Mouse (Mus musculus): ENCODE results near the gene 2210407C18Rik. TPM values are rescaled to one million over a fixed set of nuclear protein-coding genes. Genes with fewer than 3 reads are reported as not detected.

Gene 2210407C18Rik
- not detected in 2 replicates for polyA plus RNA-seq (2015; fragmentation: Nextera tagmentation; extraction: Ambion mirVana)

DNA sequence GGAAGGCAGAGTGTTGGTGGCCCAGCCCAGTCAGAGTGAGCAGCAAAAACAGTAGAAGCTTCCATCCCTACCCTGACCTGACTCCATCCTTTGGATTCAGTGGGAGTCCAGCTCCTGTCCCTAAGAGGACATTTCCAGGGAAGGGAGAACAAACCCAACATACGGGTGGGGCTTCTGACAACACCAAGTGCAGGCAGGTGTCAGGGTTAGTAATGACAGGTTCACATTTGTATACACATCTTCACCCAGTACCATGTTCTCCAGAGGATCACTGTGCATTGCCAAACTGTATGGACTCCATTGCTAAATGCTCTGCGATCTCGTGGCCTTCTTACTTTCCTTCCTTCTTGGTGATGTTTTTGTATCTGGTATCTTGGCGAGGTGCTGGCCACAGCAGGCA is at the start of gene 2210407C18Rik:
Gene 2210407C18Rik (minus strand): TSS at position 101 of the 400 bp plus-strand sequence.
- no peak within 1 kb of the TSS for H3K9ac ChIP-seq
- H3K4me2 ChIP-seq, result no peak within 1 kb of the TSS
- WGBS, result 81% methylated on average over 4 of the region's 4 CpGs
- no peaks in the 10 kb centered on the region for H3K4me1 ChIP-seq
- H3K27me3 ChIP-seq, result no peaks in the 10 kb centered on the region
- H3K9me3 ChIP-seq, result no peaks in the 10 kb centered on the region
- no peak within 1 kb of the TSS for H3K4me3 ChIP-seq
- H3K27ac ChIP-seq, result no peak within 1 kb of the TSS
- ATAC-seq (ENCODE audit: borderline replicate concordance, extremely low read depth, low FRiP score, low TSS enrichment), result no peak
- no peaks in the 10 kb centered on the region for H3K36me3 ChIP-seq

DNA sequence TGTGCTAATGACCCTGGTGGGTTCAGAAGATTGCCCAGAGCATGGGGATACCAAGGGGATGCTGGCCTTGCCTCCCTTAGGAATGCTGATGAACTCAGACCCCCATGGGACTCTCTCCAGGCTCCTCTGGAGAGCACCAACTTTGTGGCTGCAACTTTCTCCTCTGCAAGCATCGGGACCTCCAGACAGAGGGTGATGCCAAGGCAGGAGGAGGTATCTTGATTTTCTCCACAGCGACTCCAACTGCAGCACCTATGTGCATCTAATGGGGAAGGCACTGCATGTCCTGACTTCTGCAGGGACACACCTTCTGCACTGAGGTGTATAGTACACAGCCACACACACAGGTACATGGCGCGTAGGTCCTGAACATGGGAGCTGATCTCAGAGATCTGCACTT is 42.7 kb upstream of the 2210407C18Rik start, which contains the start of gene Olfr322:
Gene Olfr322 (plus strand): TSS at position 187 of the 400 bp plus-strand sequence.
- ATAC-seq (ENCODE audit: borderline replicate concordance, extremely low read depth, low FRiP score, low TSS enrichment), result no peak
- WGBS, result 82% methylated on average over 4 of the region's 4 CpGs

DNA sequence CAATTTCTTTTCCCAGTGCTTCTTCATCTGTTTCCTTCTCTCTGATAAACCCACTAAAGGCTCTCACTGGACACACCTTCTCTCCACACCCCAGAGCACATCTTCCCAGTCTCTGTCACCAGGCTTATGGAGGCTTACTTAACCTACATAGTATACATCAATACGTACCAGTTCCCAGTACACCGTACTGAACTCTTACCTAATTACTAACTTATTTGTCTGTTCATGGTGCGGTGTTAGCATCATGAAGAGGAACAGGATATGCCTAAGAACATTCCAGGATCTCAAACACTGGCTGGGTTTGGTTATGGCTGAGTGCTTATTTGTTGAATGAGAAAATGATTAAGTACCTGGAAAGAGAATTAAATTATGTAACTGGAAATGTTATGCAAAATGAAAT is 39.3 kb upstream of the 2210407C18Rik start:
- ATAC-seq (ENCODE audit: borderline replicate concordance, extremely low read depth, low FRiP score, low TSS enrichment), result no peak
- no peak overlapping the region for H3K9ac ChIP-seq
- H3K4me3 ChIP-seq, result no peak overlapping the region

More for the DNA sequence above, 42.7 kb upstream of the 2210407C18Rik start, which contains the start of gene Olfr322:
- H3K27me3 ChIP-seq, result no peaks in the 10 kb centered on the region
- H3K4me1 ChIP-seq, result no peaks in the 10 kb centered on the region
- no peaks in the 10 kb centered on the region for H3K36me3 ChIP-seq
- H3K9me3 ChIP-seq, result no peaks in the 10 kb centered on the region
- H3K27ac ChIP-seq, result no peak within 1 kb of the TSS
- no peak within 1 kb of the TSS for H3K4me2 ChIP-seq
- no peak within 1 kb of the TSS for H3K9ac ChIP-seq
- no peak within 1 kb of the TSS for H3K4me3 ChIP-seq

DNA sequence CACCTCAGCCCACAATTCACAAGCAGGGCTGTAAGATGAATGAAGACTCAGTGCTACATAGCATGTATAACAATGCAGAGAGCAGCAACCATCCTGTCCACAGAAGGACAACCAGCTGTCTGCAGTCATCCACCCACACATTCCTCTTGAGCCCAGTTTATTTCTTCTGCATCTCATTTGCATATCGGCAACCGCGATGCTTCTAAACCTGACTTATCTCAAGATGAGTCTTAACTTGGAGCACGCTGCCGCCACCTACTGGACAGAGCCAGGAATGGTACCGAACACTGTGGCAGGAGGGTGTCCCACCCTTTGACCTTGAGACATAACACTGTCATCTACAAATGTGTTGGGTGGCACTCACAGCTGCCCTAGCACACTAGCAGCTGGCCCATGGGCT is 27.5 kb upstream of the 2210407C18Rik start:
- Histone ChIP-seq H3K36me3 (no peaks in the 10 kb centered on the region), H3K4me3 (no peak overlapping the region), H3K27ac (no peak overlapping the region), H3K9me3 (no peaks in the 10 kb centered on the region), H3K4me1 (peaks cover 7% of the 10 kb centered on the region; the same call in 1 of the 2 replicates), H3K4me2 (no peak overlapping the region), H3K27me3 (peaks cover 33% of the 10 kb centered on the region), H3K9ac (no peak overlapping the region)
- WGBS, result 32% methylated on average over 6 of the region's 6 CpGs
- no peak for ATAC-seq (ENCODE audit: borderline replicate concordance, extremely low read depth, low FRiP score, low TSS enrichment)

More for the DNA sequence above, 39.3 kb upstream of the 2210407C18Rik start:
- Histone ChIP-seq H3K36me3 (no peaks in the 10 kb centered on the region), H3K4me2 (no peak overlapping the region), H3K27ac (no peak overlapping the region), H3K9me3 (no peaks in the 10 kb centered on the region), H3K4me1 (no peaks in the 10 kb centered on the region), H3K27me3 (no peaks in the 10 kb centered on the region)
- WGBS, result 88% methylated on average over 3 of the region's 3 CpGs

DNA sequence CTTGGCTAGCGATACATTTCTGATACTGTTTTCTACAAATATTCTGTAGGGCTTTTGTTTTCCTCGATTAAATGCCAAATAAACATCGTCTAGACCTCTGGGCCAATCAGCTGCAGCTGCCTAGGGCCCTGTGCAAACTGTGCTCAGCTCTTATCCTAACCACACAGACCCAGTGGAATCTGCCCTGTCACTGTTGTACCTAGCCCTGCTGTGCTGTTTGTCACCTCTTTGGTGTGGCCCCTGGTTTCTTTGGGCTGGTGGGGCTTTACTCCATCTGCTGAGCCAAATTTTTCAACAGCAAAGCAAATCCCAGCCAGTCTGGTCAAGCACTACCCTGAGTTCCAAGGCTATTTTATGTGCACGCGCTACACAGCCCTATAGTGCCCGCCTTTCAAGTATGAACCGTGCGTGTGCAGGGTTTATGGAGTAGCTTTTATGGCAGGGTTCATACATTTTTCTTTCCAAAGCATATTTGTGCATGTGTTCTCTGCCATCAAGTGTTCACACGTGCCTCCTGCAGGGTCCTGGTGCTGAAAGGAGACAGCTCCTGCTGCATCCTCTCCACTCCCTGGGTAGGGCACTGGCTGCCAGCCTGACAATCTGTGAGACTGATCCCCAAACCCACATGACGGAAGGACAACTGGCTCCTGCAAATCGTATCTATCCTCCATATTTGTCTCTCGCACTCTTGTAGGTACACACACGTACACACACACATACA is 25.9 kb upstream of the 2210407C18Rik start:
- peak; percentile 73; the same call in 1 of the 2 replicates for ATAC-seq (ENCODE audit: borderline replicate concordance, extremely low read depth, low FRiP score, low TSS enrichment)
- Histone ChIP-seq H3K4me1 (peaks cover 7% of the 10 kb centered on the region; the same call in 1 of the 2 replicates), H3K9me3 (no peaks in the 10 kb centered on the region), H3K9ac (no peak overlapping the region), H3K27ac (no peak overlapping the region), H3K4me3 (no peak overlapping the region), H3K36me3 (no peaks in the 10 kb centered on the region), H3K4me2 (no peak overlapping the region), H3K27me3 (peaks cover 35% of the 10 kb centered on the region)
- WGBS, result 71% methylated on average over 13 of the region's 13 CpGs

DNA sequence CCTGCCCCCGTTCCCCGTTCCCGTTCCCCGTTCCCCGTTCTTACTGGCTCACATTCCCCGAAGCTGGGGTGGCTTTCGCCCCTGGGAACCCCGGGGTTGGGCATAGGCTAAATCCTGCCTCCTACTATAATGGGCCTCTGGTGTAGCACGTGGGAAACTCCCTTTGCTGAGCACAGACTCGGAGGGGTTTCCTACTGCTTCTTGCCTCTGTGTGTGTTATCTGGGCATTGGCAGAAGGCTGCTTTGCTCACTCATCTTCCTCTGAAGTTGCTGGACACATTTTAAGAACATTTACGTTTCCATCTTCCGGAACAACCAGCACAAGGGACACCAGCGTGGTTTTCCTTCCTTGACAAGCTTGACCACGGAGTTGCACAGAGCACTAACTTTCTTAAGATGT is 25.2 kb upstream of the 2210407C18Rik start:
- Histone ChIP-seq H3K27ac (no peak overlapping the region), H3K4me1 (peaks cover 7% of the 10 kb centered on the region; the same call in 1 of the 2 replicates), H3K4me3 (0 out of 2 replicates have a peak overlapping the region, but pooled peaks have one; percentile 20), H3K36me3 (no peaks in the 10 kb centered on the region), H3K4me2 (peak overlapping the region; percentile 53), H3K9ac (no peak overlapping the region), H3K9me3 (no peaks in the 10 kb centered on the region), H3K27me3 (peaks cover 35% of the 10 kb centered on the region)
- 27% methylated on average over 14 of the region's 14 CpGs for WGBS
- ATAC-seq (ENCODE audit: borderline replicate concordance, extremely low read depth, low FRiP score, low TSS enrichment), result no peak

DNA sequence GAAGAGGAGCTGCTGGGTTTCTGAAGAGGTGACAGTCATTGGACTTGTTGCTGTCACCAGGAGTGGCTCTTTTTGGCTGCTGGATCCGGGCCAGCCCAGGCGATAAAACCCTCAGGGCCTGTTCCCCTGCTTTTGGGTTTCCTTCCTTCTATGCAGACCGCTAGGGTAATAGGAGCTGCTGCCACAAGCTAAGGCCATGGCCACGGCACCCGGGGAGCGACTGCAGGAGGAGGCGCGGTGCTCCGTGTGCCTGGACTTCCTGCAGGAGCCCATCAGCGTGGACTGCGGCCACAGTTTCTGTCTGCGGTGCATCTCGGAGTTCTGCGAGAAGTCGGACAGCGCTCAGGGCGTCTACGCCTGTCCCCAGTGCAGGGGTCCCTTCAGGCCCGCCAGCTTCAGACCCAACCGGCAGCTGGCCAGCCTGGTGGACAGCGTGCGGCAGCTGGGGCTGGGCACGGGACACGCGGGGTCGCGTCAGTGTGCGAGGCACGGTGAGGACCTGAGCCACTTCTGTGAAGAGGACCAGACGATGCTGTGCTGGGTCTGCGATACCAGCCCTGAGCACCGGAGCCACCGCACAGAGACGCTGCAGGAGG is 24.5 kb upstream of the 2210407C18Rik start, which contains the start of gene Trim58:
Gene Trim58 (plus strand): TSS at position 194 of the 596 bp plus-strand sequence.
- Histone ChIP-seq H3K4me1 (peaks cover 7% of the 10 kb centered on the region; the same call in 1 of the 2 replicates), H3K36me3 (no peaks in the 10 kb centered on the region), H3K27me3 (peaks cover 35% of the 10 kb centered on the region), H3K4me2 (peak within 1 kb of the TSS; percentile 53), H3K4me3 (peak within 1 kb of the TSS; percentile 20), H3K9me3 (no peaks in the 10 kb centered on the region), H3K27ac (no peak within 1 kb of the TSS), H3K9ac (peak within 1 kb of the TSS; percentile 14; the same call in 1 of the 2 replicates)
- peak; percentile 57; the same call in 1 of the 2 replicates for ATAC-seq (ENCODE audit: borderline replicate concordance, extremely low read depth, low FRiP score, low TSS enrichment)
- WGBS, result 3% methylated on average over 34 of the region's 34 CpGs

DNA sequence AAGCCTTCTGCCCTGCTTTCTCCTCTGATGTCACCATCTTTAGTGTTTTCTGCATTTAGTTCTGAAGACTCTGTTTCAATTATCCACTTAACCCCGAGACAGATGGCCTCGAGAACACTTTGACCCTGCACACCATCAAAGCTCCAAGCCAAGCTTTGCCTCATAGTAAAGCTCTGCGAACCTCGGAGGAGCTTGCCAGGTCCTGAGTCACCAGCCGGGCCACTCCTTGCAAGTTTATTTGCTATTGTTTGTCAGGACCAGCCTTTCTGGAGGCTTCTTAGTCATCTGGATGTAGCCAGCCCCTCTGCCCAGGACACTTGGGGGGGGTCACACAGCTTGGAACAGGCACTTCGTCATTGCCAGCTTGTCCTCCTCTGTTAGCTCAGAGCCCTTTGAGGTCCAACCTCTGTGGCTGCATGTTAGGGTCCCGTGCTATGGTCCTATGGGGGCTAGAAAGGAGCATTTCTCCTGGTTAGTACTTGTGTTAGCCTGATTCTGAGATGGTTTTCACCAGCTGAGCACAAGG is 22.4 kb upstream of the 2210407C18Rik start:
- Histone ChIP-seq H3K9ac (no peak overlapping the region), H3K36me3 (no peaks in the 10 kb centered on the region), H3K27ac (no peak overlapping the region), H3K4me2 (no peak overlapping the region), H3K27me3 (peaks cover 35% of the 10 kb centered on the region), H3K4me1 (peaks cover 7% of the 10 kb centered on the region; the same call in 1 of the 2 replicates), H3K4me3 (no peak overlapping the region), H3K9me3 (no peaks in the 10 kb centered on the region)
- no peak for ATAC-seq (ENCODE audit: borderline replicate concordance, extremely low read depth, low FRiP score, low TSS enrichment)
- 49% methylated on average over 7 of the region's 7 CpGs for WGBS

DNA sequence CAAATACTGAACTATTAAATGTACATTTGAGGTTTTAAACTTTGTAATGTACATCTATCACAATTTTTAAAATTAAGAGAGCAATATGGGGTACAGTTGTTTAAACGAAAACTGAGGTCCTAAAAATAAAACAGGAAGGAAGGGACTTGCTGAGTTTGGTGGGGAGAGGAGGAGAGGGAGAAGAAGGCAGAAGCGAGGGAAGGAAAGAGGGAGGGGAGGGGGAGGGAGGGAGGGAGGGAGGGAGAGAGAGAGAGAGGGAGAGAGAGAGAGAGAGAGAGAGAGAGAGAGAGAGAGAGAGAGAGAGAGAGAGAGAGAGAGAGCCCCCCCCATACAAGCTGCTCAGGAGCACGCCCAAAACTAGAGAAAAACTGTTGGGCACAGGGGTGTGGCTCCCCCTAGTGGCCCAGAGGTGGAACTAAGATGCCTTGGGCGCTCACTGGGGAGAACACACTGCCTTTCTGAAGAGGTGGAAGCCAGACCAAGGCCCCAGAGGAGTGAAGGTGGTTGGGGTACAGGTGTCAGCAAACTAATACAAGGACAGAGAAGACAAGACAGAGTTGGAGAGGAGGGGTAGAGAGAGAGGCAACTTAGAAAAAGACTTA is 20.6 kb upstream of the 2210407C18Rik start:
- ATAC-seq (ENCODE audit: borderline replicate concordance, extremely low read depth, low FRiP score, low TSS enrichment), result no peak
- no peak overlapping the region for H3K9ac ChIP-seq
- no peak overlapping the region for H3K4me3 ChIP-seq
- H3K4me1 ChIP-seq, result peaks cover 7% of the 10 kb centered on the region; the same call in 1 of the 2 replicates
- no peak overlapping the region for H3K4me2 ChIP-seq
- no peak overlapping the region for H3K27ac ChIP-seq
- 9% methylated on average over 2 of the region's 4 CpGs for WGBS
- H3K27me3 ChIP-seq, result peaks cover 28% of the 10 kb centered on the region
- no peaks in the 10 kb centered on the region for H3K9me3 ChIP-seq
- no peaks in the 10 kb centered on the region for H3K36me3 ChIP-seq

DNA sequence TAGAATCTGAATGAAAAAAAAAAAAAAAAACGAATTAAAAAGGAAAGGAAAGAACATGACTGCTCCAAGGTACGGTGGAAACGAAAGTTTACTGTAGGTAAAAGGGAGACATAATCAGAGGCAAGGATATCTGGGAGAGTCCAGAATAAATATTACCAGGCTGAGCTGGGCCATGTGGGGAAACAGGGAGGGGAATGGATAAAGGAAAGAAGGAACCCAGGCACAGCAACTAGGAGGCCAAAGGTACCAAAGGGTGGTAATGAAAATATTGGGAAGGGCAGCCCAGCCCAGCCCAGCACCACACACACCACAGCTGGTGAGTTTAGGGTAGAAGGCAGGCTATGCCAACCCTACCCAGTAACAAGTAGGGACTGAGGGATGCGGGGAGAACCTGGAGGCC is 19.0 kb upstream of the 2210407C18Rik start:
- 55% methylated on average over 4 of the region's 4 CpGs for WGBS
- no peak for ATAC-seq (ENCODE audit: borderline replicate concordance, extremely low read depth, low FRiP score, low TSS enrichment)
- H3K27ac ChIP-seq, result no peak overlapping the region

DNA sequence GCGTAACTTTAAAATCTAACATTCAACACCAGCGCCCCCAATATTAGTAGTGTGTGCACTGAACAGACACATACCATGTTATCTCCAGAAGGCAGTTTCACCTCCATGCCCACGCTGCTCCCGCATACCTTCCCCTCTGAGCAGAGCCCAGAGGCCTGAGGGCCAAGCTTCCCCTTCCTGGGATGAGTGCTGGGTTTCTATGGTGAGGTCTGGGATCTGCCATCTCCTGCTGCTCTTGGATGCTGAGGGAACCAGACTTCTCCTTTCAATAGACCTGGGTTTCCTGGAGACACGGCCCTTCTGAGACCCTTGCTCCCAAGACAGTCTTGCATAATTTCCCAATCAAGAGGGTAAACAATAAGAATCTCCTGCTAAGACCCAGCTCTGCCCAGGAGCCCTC is 14.5 kb upstream of the 2210407C18Rik start, which contains the start of gene Olfr323:
Gene Olfr323 (minus strand): TSS at position 101 of the 400 bp plus-strand sequence.
- no peaks in the 10 kb centered on the region for H3K36me3 ChIP-seq
- no peak within 1 kb of the TSS for H3K27ac ChIP-seq
- H3K27me3 ChIP-seq, result no peaks in the 10 kb centered on the region
- no peak within 1 kb of the TSS for H3K4me2 ChIP-seq
- H3K9ac ChIP-seq, result no peak within 1 kb of the TSS
- no peak for ATAC-seq (ENCODE audit: borderline replicate concordance, extremely low read depth, low FRiP score, low TSS enrichment)
- 77% methylated on average over 5 of the region's 5 CpGs for WGBS
- no peaks in the 10 kb centered on the region for H3K4me1 ChIP-seq
- no peaks in the 10 kb centered on the region for H3K9me3 ChIP-seq
- H3K4me3 ChIP-seq, result no peak within 1 kb of the TSS

More for the DNA sequence above, 19.0 kb upstream of the 2210407C18Rik start:
- Histone ChIP-seq H3K4me1 (no peaks in the 10 kb centered on the region), H3K27me3 (peaks cover 13% of the 10 kb centered on the region; the same call in 1 of the 2 replicates), H3K9ac (no peak overlapping the region), H3K9me3 (no peaks in the 10 kb centered on the region), H3K36me3 (no peaks in the 10 kb centered on the region), H3K4me2 (no peak overlapping the region), H3K4me3 (no peak overlapping the region)
